Mouse (Mus musculus): ENCODE measurements around the gene Sbno1. TPM values are rescaled to one million over a fixed set of nuclear protein-coding genes. Genes with fewer than 3 reads are reported as not detected.

The Sbno1 gene
- total and polyA plus RNA-seq, 3 experiments = 32.4 to 500 (median 38.8) TPM

- DNase-seq (ENCODE audit: low read depth, low spot score) = no peak
- no peak overlapping the region for H3K27ac ChIP-seq (ENCODE audit: control insufficient read depth, low read depth, low read length)
- H3K9me3 ChIP-seq (replicated peaks; ENCODE audit: insufficient read depth, low read length) = no peaks in the 10 kb centered on the region
- H3K36me3 ChIP-seq (ENCODE audit: control insufficient read depth in 1 of 2, insufficient read depth in 2 of 2, low read length in 2 of 2) = no peaks in the 10 kb centered on the region
- TF ChIP-seq UBTF (IDR thresholded peaks at IDR 0.05; ENCODE audit: borderline replicate concordance, insufficient read depth, low read depth, low read length) (no peak), MAFK (IDR thresholded peaks at IDR 0.05; ENCODE audit: borderline replicate concordance, low read depth, low read length) (peak; percentile 63; the same call in 1 of the 2 replicates)
- no peaks in the 10 kb centered on the region for H3K27me3 ChIP-seq (ENCODE audit: control insufficient read depth in 1 of 2, insufficient read depth in 2 of 2, low read length in 2 of 2)
- no peaks in the 10 kb centered on the region for H3K4me1 ChIP-seq (ENCODE audit: control insufficient read depth in 1 of 2, insufficient read depth in 2 of 2, low read length in 2 of 2)
- H3K9ac ChIP-seq (ENCODE audit: control insufficient read depth, low read depth, low read length, poor library complexity, severe bottlenecking) = no peak overlapping the region
- H3K4me3 ChIP-seq (ENCODE audit: control insufficient read depth in 1 of 2, insufficient read depth in 1 of 2, low read depth in 2 of 2, low read length in 2 of 2) = no peak overlapping the region
- H3K79me2 ChIP-seq (ENCODE audit: control insufficient read depth, insufficient read depth, low read length, poor library complexity) = no peaks in the 10 kb centered on the region
These were observed 44.9 kb upstream of the Sbno1 start for GRCm38 (mm10) chr5:124470591-124471171.

DNA sequence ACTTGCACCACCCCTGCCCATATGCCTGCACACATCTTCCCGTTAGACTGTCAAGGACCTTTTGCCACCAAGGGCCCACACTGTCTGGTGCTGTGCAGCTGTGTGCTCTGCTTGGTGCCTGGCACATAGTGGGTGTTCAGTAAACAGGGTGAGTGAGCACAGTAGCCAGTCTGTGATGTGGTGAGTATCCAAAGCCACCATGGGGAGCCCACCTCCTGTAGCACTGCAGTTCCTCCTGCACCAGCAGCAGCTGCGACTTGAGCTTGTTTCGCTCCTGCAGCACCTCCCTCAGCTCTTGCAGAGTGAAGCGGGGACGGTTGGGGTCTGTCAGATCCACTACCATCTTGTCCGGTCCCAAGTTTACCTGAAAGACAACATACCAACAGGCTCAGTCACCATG, 43.7 kb upstream of the Sbno1 start:
- 0 out of 4 replicates have a peak, but pooled peaks cover 0 to 2% of the 10 kb centered on the region in 2 experiments for H3K4me1 ChIP-seq (ENCODE audit: control insufficient read depth in 1 of 2, insufficient read depth in 2 of 2, low read length in 2 of 2)

DNA sequence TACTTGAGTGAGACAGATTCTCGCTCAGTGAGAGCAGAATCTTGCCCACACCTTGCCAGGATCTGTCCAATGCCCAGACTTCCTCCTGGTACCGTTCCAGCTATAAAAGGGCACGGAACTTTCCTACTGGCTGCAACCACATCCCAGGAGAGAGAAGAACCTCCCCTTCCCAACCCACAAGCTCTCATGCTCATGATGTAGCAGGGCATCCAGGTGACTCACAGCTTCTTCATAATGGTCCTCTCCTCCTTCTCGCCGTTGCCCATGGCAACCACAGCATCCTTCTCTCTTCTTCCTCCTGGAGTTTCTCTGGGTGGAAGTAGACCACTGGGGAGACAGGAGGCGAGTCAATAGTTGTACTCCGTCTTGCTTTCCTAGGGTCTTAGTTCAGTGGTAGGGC, 42.6 kb upstream of the Sbno1 start:
- no peak for DNase-seq (ENCODE audit: low read depth, low spot score)
- Histone ChIP-seq H3K9me3 (replicated peaks; ENCODE audit: insufficient read depth, low read length) (no peaks in the 10 kb centered on the region), H3K27me3 (ENCODE audit: control insufficient read depth in 1 of 2, insufficient read depth in 2 of 2, low read length in 2 of 2) (no peaks in the 10 kb centered on the region), H3K4me3 (ENCODE audit: control insufficient read depth in 1 of 2, insufficient read depth in 1 of 2, low read depth in 2 of 2, low read length in 2 of 2) (no peak overlapping the region), H3K4me1 (ENCODE audit: control insufficient read depth in 1 of 2, insufficient read depth in 2 of 2, low read length in 2 of 2) (0 out of 4 replicates have a peak, but pooled peaks cover 0 to 2% of the 10 kb centered on the region in 2 experiments), H3K9ac (ENCODE audit: control insufficient read depth, low read depth, low read length, poor library complexity, severe bottlenecking) (no peak overlapping the region), H3K79me2 (ENCODE audit: control insufficient read depth, insufficient read depth, low read length, poor library complexity) (no peaks in the 10 kb centered on the region), H3K27ac (ENCODE audit: control insufficient read depth, low read depth, low read length) (no peak overlapping the region), H3K36me3 (ENCODE audit: control insufficient read depth in 1 of 2, insufficient read depth in 2 of 2, low read length in 2 of 2) (no peaks in the 10 kb centered on the region)
- TF ChIP-seq CHD1 (IDR thresholded peaks at IDR 0.05; ENCODE audit: low read depth, low read length) (no peak), ZKSCAN1 (IDR thresholded peaks at IDR 0.05; ENCODE audit: low read depth, low read length) (no peak), CTCF (IDR thresholded peaks at IDR 0.05 in 2 of 3, conservative IDR thresholded peaks at IDR 0.05 in 1 of 3; ENCODE audit: control insufficient read depth in 1 of 3, insufficient read depth in 1 of 3, low read depth in 2 of 3, low read length in 3 of 3, poor library complexity in 1 of 3, severe bottlenecking in 1 of 3) (no peak), MAFK (IDR thresholded peaks at IDR 0.05; ENCODE audit: borderline replicate concordance, low read depth, low read length) (no peak), MYB (IDR thresholded peaks at IDR 0.05; ENCODE audit: low read depth, low read length) (no peak), HCFC1 (IDR thresholded peaks at IDR 0.05; ENCODE audit: low read depth, low read length) (no peak), MEF2A (IDR thresholded peaks at IDR 0.05; ENCODE audit: extremely low read depth, insufficient replicate concordance, low read depth, low read length, poor library complexity, severe bottlenecking) (no peak), EP300 (IDR thresholded peaks at IDR 0.05; ENCODE audit: low read depth in 1 of 2, low read length in 2 of 2) (no peak), TAL1 (IDR thresholded peaks at IDR 0.05; ENCODE audit: low read length) (no peak), RCOR1 (IDR thresholded peaks at IDR 0.05; ENCODE audit: low read depth, low read length) (no peak), USF1 (IDR thresholded peaks at IDR 0.05; ENCODE audit: low read depth, low read length) (no peak), ETS1 (IDR thresholded peaks at IDR 0.05; ENCODE audit: low read depth, low read length) (no peak), GABPA (IDR thresholded peaks at IDR 0.05; ENCODE audit: low read depth, low read length) (no peak), MAX (IDR thresholded peaks at IDR 0.05; ENCODE audit: low read length) (no peak), ZMIZ1 (IDR thresholded peaks at IDR 0.05; ENCODE audit: low read depth, low read length) (no peak)

More for the DNA sequence above, 43.7 kb upstream of the Sbno1 start:
- Histone ChIP-seq H3K36me3 (ENCODE audit: control insufficient read depth in 1 of 2, insufficient read depth in 2 of 2, low read length in 2 of 2) (no peaks in the 10 kb centered on the region), H3K27ac (ENCODE audit: control insufficient read depth, low read depth, low read length) (no peak overlapping the region), H3K79me2 (ENCODE audit: control insufficient read depth, insufficient read depth, low read length, poor library complexity) (no peaks in the 10 kb centered on the region), H3K27me3 (ENCODE audit: control insufficient read depth in 1 of 2, insufficient read depth in 2 of 2, low read length in 2 of 2) (no peaks in the 10 kb centered on the region), H3K9ac (ENCODE audit: control insufficient read depth, low read depth, low read length, poor library complexity, severe bottlenecking) (no peak overlapping the region), H3K9me3 (replicated peaks; ENCODE audit: insufficient read depth, low read length) (no peaks in the 10 kb centered on the region), H3K4me3 (ENCODE audit: control insufficient read depth in 1 of 2, insufficient read depth in 1 of 2, low read depth in 2 of 2, low read length in 2 of 2) (no peak overlapping the region)
- no peak for DNase-seq (ENCODE audit: low read depth, low spot score)
- TF ChIP-seq TBP (IDR thresholded peaks at IDR 0.05; ENCODE audit: low read depth, low read length) = no peak

Data from MEL (cell line).